Mouse (Mus musculus) CD4-positive, CD25-positive, alpha-beta regulatory T cell, adult 4 months (primary cell): ENCODE results near the gene Cdc25a. TPM values are rescaled to one million over a fixed set of nuclear protein-coding genes. Genes with fewer than 3 reads are reported as not detected.
A peak's percentile ranks its signal among the peaks of the same experiment; 100 is the strongest.

ENCODE experiments used
- ATAC-seq: one replicate; pipeline ENCODE4 v1.8.0; 2017
- polyA plus RNA-seq, 2 experiments: library from polyadenylated mRNA; unstranded; fragments of 100-300 nt; shearing (Covaris generic); gene quantifications; one replicate each; pipeline ENCODE4 v1.2.1; 2017

Cdc25a gene
- polyA plus RNA-seq, 2 experiments from 2014 or later, result 7.0 to 7.4 TPM

- peak; percentile 81 for ATAC-seq
These were observed 19.2 kb downstream of the Cdc25a start for GRCm38 (mm10) chr9:109894413-109895090.

- ATAC-seq, result no peak
These were observed 20.2 kb downstream of the Cdc25a start for GRCm38 (mm10) chr9:109895593-109895992.

DNA sequence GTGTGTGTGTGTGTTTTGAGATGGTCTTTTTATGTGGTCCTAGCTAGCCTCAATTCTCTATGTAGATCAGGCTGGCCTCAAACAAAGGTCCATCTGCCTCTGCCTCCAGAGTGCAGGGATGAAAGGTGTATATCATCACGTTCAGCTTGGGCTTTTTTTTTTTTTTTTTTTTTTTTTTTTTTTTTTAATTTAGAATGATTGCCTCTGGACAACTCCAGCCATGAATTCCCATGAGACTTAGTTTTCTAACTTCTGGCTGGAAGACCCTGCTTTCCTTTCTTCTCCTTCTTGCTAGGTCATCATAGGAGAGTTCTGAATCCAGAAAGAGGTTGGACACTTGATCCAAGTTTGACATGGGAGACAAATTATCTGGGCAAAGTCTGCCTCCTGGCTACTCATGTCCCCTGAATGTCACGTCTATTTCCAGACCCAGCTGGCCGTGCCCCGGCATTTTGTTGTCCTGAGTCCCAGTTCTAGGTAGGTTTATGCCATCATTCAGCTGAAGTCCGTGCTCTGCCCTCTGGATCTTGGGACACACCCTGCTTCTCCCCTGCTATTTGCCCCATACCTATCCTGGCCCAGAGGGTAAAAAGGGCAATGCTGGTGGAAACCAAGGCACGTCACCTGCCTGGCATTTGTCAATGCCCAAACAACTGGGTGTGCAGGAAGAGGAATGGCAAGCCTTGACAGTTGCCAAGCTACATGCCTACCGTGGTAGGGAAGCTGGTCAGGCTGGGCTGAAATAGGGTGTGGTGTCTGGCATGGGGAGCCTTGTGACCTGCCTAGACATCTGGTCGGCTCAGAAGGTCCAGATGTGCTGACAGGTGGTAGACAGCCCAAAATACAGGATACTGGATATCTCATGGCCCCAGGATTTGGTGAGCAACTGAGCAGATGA lies 21.1 kb downstream of the Cdc25a start:
- no peak for ATAC-seq

DNA sequence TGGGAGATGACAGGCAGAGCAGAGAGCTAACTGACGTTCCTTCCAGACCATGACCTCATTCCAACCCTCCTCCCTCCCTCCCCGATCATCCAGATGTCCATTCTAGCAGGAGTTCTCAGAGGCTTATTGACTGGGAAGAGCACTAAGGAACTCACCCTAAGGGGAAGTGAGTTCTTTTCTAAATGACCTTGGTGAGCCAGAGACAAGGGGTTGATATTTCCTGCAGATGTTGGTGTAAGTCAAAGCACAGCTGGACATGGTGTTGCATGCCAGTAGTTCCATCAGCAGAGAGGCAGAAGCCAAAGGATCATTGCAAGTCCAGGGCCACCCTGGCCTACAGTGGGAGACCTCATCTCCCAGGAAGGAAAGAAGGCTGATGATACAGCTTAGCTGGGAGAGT lies 22.6 kb downstream of the Cdc25a start:
- ATAC-seq, result no peak

DNA sequence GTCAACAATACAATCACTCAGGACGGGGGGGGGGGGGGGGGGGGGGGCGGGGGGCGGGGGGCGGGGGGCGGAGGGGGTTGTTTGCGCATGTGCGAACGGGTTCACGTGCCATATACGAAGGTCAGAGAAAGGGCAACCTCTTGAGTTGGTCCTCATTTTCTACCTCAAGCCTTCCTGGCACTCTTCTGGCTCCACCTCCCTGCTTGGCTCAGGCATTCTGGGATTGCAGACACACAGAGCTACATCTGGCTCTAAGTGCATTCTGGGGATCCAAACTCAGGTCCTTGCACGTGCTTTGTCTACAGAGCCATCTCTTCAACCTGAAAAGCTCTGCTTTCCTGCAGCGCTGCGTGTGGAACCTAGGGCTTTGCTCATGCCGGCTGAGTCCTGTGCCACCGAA lies 24.0 kb downstream of the Cdc25a start:
- no peak for ATAC-seq

DNA sequence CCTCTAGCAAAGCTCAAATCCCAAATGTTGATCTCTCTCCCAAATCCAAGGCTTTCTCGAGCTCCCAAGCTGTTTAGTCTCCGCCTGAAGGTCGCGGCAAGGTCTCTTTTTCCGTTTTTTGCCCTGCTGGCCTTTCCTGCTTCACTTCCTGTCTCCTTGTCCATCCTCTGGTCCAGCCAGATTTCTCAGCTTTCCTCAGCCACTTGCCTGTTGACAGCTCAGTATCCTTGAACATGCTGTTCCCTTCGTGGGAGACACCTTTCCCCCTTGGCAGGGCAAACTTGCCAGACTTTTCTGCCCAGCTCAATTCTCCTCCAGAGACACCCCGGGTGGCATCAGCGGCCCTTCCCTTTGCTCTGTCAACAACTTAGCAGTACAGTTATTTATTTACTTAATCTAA lies 24.4 kb downstream of the Cdc25a start:
- ATAC-seq, result no peak

- no peak for ATAC-seq
These were observed 25.2 kb downstream of the Cdc25a start for GRCm38 (mm10) chr9:109900604-109901003.

DNA sequence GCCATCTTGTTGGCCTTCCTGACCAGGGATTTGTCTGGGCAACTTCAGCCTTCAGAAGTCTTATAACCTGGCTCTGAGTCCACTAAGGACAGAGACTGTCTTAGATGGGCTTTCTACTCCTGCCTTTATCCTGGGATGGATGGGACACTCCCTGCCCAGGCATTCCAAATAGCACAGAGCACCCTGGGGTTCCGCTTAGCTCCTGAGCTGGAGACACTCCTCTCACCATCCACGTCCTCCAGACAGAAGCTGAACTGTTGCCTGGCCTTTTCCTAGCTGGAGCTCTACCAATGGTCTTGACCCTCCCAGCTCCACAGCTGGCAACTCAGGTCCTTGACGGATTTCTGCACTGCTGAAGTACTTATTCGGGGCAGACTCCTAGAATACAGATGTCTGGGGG lies 26.9 kb downstream of the Cdc25a start:
- no peak for ATAC-seq

DNA sequence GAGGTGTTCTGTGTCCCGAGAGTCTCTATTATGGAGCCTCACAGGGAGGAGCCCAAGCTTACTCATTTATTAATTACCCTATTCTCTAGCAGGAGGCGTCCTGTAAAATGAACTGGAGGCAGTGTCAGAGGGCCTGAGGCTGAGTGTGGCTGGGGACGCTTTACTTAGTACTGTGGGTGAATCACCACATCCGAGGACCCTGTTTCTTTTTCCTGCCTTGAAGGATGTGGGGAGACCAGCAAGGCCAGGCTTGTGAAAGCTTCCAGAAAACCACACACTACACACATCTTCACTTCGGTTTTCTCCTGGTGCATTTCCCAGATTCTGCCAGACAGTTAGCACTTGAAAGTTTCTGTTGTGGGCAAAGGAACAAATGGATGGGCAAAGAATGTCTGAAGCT lies 27.4 kb downstream of the Cdc25a start:
- ATAC-seq, result no peak

DNA sequence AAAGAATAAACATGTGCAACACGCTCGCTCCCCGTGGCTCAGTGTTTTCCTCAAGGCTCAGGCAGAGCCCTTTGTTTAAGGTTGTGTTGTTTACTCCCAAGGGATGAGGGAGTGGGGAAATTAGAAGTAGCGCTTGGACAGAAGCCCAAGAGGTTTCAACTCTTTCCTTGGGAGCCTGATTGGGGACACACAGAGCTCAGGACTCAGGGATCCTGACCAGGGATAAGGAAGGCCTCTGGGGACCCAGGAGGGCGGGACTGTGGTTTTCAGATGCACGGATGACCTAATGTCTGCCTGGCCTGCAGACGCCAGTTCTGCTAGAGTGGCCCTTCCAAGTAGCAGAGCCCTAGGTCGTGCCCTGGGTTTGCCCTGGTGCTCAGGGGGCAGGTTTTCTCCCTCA lies 31.9 kb downstream of the Cdc25a start:
- no peak for ATAC-seq

DNA sequence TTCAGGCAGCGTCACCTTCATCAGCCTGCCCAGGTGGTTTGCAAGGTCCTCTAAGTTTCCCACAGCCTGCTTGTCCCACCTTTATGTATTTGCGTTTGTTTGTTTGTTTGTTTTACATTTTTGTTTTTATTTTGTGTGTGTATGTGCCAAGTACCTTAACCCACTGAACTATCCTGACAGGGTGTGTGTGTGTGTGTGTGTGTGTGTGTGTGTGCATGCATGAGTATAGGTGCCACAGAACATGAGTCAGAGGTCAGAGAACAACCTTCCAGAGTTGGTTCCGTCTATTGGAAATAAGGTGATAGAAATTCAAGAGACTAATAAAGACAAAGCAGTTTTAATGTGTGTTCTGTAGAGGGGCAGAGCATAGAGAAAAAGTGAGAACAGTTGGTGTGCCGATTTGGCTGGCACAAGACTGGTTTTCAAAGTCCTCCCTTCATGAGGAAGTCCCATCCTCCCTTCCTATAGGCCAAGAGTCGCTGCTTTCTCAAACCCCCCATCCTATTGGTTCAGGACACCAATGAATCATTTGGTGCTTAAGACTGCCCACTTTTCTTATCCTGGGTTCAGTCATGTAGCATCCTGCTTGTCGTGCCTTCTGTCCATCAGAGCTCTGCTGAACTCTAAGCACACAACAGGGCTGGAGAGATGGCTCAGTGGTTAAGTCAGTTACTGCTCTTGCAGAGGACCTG lies 32.5 kb downstream of the Cdc25a start:
- ATAC-seq, result no peak

DNA sequence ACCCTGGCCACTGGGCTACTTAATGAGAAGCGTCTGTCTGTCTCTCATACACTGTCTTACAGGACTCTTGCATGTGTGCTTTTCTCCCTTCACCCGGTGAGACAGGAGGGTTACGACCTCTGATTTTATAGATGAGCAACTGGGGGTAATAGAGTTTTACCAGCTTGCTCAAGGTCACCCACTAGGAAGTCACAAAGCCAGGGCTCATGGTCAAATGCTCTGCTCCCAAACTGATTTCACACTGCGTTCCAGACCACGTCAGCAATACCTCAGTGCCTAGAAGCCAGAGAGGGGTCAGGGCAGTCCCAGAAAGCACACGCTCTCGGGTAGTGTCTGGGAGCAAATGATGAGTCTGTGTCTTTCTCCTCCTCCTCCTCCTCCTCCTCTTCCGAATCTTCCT lies 33.7 kb downstream of the Cdc25a start:
- no peak for ATAC-seq

DNA sequence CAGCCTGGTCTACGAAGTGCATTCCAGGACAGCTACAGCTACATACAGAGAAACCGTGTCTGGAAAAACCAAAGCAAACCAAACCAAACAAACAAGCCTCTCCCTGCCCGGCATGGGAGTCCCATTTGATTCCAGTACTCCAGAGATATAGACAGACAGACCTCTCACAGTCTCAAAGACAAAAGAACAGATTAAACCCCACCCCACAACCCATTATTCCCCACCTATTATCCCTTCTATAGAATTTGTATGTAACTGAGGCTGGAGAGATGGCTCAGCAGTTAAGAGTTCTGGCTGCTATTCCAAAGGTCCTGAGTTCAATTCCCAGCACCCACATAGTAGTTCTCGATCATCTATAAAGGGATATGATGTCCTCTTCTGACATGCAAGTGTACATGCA lies 34.5 kb downstream of the Cdc25a start:
- no peak for ATAC-seq

- no peak for ATAC-seq
These were observed 36.4 kb downstream of the Cdc25a start for GRCm38 (mm10) chr9:109911779-109912178.

- no peak for ATAC-seq
These were observed 39.0 kb downstream of the Cdc25a start for GRCm38 (mm10) chr9:109914269-109914926.

DNA sequence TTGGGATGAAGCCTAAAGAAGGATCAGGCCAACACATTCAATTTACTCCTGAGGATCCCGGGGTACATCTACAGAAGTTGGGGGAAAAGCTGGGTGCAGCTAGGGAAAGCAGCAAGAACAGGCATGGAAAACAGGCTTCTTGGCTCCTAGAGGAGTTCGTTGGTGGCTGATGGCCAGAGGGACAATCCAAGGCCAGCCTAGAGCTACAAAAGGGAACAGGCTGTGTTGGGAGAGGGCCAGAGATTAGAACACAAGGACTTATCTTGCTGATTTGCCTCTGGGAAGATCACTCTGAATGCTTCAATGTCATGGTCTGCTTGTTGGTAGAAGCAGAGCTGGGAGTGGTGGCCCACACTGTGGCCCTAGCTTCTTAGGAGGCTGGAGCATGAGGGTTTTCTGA lies 42.6 kb downstream of the Cdc25a start:
- no peak for ATAC-seq

DNA sequence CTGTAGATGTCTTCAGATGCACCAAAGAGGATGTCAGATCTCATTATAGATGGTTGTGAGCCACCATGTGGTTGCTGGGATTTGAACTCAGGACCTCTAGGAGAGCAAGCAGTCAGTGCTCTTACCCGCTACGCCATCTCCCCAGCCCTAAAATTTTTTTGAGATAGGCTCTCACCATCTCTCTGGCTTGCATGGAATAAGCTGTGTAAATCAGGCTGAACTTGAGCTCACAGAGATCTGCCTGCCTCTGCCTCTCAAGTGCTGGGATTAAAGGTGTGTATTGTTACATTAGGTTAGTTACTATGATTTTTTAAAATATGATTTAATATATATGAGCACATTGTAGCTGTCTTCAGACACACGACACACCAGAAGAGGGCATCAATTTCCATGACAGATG lies 53.8 kb downstream of the Cdc25a start:
- no peak for ATAC-seq

GRCm38 (mm10) chr9:109930063-109930462 lies 54.7 kb downstream of the Cdc25a start:
- no peak for ATAC-seq

DNA sequence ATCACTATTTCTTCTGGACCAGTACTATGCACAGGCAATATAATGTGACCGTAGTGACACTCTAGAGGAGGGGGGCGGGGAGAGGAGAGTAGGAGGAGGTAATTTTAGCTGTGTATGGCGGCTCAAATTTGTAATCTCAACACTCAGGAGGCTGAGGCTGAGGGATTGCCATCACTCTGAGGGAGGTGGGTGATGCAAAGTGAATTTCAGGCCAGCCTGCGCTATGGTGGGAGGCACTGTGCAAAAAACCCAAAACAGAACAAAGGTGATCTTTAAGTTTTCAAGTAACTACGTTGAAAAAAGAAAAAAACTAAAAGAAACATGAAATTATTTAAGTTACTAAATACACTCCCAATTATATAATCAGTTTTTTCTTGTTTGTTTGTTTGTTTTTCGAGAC lies 55.4 kb downstream of the Cdc25a start:
- ATAC-seq, result no peak

DNA sequence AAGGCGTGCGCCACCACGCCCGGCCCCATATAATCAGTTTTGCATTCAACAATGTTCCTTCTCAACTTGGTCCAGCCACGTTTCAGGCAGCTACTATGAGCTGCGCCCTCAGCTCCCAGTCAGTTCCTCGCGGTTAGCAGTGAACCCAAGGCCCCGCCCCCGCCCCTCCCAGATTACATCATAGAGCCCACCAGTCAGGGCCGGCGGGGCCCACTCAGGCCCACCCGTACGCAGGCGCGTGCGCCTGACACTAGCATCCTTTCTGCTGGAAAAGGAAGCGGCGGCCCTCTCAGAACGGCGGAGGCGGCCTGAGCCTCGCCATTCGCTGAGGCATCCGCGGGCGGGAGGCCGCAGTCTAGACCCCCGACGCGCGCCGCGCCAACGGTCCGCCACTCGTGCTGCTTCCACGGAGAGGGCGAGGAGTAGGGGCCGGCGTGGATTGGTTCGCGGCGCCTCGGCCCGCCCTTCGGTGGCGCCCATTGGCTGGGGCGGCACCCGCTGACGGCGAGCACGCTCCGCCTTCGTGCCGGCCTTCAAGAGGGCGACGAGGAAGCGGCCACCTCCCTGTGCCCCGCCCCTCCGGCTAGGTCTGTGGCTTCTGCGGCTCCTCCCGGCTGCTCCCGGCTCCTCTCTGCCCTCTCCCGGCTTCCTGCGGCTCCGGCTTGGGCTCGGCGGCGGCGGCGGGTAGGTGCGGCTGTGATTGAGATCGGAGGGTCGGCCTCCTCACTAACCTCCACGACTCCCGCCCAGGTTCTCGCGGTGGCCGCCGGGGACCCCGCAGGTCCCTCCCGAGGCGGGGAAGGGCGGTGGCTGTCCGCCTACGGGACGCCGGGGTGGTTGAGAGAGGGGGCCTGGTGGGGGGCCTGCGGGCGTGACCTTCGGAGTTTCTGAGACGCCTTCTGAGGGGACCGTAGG lies 56.1 kb downstream of the Cdc25a start, which contains the start of gene Map4:
Gene Map4 (plus strand): TSS at position 204 of the 915 bp plus-strand sequence.
- ATAC-seq, result peak; percentile 88

GRCm38 (mm10) chr9:109932361-109932755 lies 57.0 kb downstream of the Cdc25a start:
- peak; percentile 20 for ATAC-seq
